Mouse (Mus musculus): ENCODE results near the gene Dnaja2. TPM values are rescaled to one million over a fixed set of nuclear protein-coding genes. Genes with fewer than 3 reads are reported as not detected.

Dnaja2 gene
- polyA plus RNA-seq, 1 experiment from 2014 or later = 170 TPM

- no peak overlapping the region for H3K4me2 ChIP-seq (replicated peaks)
- 0 out of 2 replicates have a peak, but pooled peaks cover 6% of the 10 kb centered on the region for H3K4me1 ChIP-seq
- H3K9me3 ChIP-seq = no peaks in the 10 kb centered on the region
- no peak overlapping the region for H3K9ac ChIP-seq
- ATAC-seq (ENCODE audit: insufficient number of reproducible peaks, insufficient read depth, low FRiP score, low TSS enrichment) = no peak
- 98% methylated on average over 1 of the region's 1 CpGs for WGBS
- no peaks in the 10 kb centered on the region for H3K27me3 ChIP-seq
- H3K4me3 ChIP-seq = no peak overlapping the region
- H3K36me3 ChIP-seq = peaks cover 54% of the 10 kb centered on the region
- no peak overlapping the region for H3K27ac ChIP-seq
These were observed 3.2 kb downstream of the Dnaja2 start for GRCm38 (mm10) chr8:85551934-85552333.

DNA sequence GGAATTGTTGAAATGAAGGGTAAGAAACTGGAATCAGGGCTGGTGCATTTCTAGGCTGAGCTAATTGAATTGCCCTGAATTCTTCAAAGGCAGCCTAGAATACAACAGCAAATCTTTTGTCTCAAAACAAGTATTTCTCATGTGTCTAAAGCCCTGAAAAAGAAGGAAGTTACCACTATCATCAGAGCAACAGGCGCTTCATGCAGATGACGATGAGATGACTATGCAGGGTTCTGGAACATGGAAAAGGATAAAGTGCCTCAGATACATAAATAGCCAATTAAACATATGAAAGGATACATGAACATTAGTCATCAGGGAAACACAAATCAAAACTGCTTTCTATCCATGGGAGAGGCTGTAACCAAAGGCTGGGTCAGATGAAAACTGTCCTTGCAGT lies 18.8 kb downstream of the Dnaja2 start:
- Histone ChIP-seq H3K27ac (no peak overlapping the region), H3K27me3 (no peaks in the 10 kb centered on the region), H3K9ac (no peak overlapping the region), H3K4me2 (replicated peaks) (no peak overlapping the region), H3K4me3 (no peak overlapping the region), H3K36me3 (peaks cover 58% of the 10 kb centered on the region), H3K9me3 (no peaks in the 10 kb centered on the region), H3K4me1 (no peaks in the 10 kb centered on the region)
- ATAC-seq (ENCODE audit: insufficient number of reproducible peaks, insufficient read depth, low FRiP score, low TSS enrichment) = no peak
- WGBS = 96% methylated on average over 2 of the region's 2 CpGs

DNA sequence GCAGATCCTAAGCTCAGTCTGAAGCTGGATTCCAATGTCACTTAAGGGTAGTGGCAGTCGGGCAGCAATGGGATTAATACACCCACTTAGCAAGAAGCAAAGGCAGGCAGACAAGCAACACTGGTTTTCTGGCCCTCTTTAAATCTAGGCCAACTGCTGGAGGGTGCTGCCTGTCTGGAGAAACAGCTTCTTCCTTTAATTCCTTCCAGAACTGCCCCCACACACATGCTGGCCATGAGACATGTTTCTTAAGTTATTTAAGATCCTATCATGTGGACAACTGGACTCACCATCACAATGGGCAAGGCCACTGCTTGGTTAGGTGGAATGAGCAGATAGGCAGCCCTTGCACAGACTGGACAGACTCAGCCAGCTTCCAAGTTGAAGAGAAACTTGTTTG lies 21.0 kb downstream of the Dnaja2 start:
- Histone ChIP-seq H3K27me3 (no peaks in the 10 kb centered on the region), H3K4me3 (no peak overlapping the region), H3K27ac (no peak overlapping the region), H3K9me3 (no peaks in the 10 kb centered on the region), H3K4me2 (replicated peaks) (no peak overlapping the region), H3K36me3 (peaks cover 50% of the 10 kb centered on the region), H3K9ac (no peak overlapping the region), H3K4me1 (no peaks in the 10 kb centered on the region)
- 80% methylated on average over 1 of the region's 1 CpGs for WGBS
- no peak for ATAC-seq (ENCODE audit: insufficient number of reproducible peaks, insufficient read depth, low FRiP score, low TSS enrichment)

- no peaks in the 10 kb centered on the region for H3K9me3 ChIP-seq
- H3K4me3 ChIP-seq = no peak overlapping the region
- H3K9ac ChIP-seq = no peak overlapping the region
- H3K27ac ChIP-seq = no peak overlapping the region
- ATAC-seq (ENCODE audit: insufficient number of reproducible peaks, insufficient read depth, low FRiP score, low TSS enrichment) = no peak
- WGBS = 93% methylated on average over 2 of the region's 2 CpGs
- H3K27me3 ChIP-seq = no peaks in the 10 kb centered on the region
- H3K4me1 ChIP-seq = no peaks in the 10 kb centered on the region
- H3K36me3 ChIP-seq = peaks cover 43% of the 10 kb centered on the region
- no peak overlapping the region for H3K4me2 ChIP-seq (replicated peaks)
These were observed 21.7 kb downstream of the Dnaja2 start for GRCm38 (mm10) chr8:85533434-85533833.

- no peak overlapping the region for H3K4me3 ChIP-seq
- WGBS = 88% methylated on average over 4 of the region's 4 CpGs
- H3K9ac ChIP-seq = no peak overlapping the region
- no peak overlapping the region for H3K4me2 ChIP-seq (replicated peaks)
- no peaks in the 10 kb centered on the region for H3K27me3 ChIP-seq
- H3K36me3 ChIP-seq = peaks cover 37% of the 10 kb centered on the region
- no peak overlapping the region for H3K27ac ChIP-seq
- H3K4me1 ChIP-seq = no peaks in the 10 kb centered on the region
- no peaks in the 10 kb centered on the region for H3K9me3 ChIP-seq
- no peak for ATAC-seq (ENCODE audit: insufficient number of reproducible peaks, insufficient read depth, low FRiP score, low TSS enrichment)
These were observed 22.3 kb downstream of the Dnaja2 start for GRCm38 (mm10) chr8:85532843-85533242.

- H3K4me3 ChIP-seq = no peak overlapping the region
- no peak overlapping the region for H3K4me2 ChIP-seq (replicated peaks)
- no peaks in the 10 kb centered on the region for H3K27me3 ChIP-seq
- no peaks in the 10 kb centered on the region for H3K9me3 ChIP-seq
- peaks cover 38% of the 10 kb centered on the region for H3K36me3 ChIP-seq
- no peak for ATAC-seq (ENCODE audit: insufficient number of reproducible peaks, insufficient read depth, low FRiP score, low TSS enrichment)
- no peaks in the 10 kb centered on the region for H3K4me1 ChIP-seq
- H3K27ac ChIP-seq = no peak overlapping the region
- no peak overlapping the region for H3K9ac ChIP-seq
- WGBS = 83% methylated on average over 3 of the region's 3 CpGs
These were observed 23.7 kb downstream of the Dnaja2 start for GRCm38 (mm10) chr8:85531471-85531870.

DNA sequence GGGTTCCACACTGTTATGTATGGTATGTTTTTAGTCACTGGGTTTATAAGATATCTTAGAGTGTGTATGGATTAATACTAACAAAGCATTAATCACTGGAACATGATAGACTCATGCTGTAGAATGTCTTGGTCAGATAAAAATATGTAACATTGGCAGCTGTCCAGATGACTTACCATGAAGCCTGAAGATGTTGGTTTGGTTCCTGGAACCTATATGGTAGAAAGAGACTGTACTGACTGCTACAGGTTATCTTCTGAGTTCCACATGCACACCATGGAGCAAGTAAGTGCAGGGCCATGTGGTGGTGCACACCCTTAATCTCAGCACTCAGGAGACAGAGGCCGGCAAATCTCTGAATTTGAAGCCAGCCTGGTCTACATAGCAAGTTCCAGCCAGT lies 24.4 kb downstream of the Dnaja2 start:
- Histone ChIP-seq H3K4me2 (replicated peaks) (no peak overlapping the region), H3K27me3 (no peaks in the 10 kb centered on the region), H3K27ac (no peak overlapping the region), H3K4me1 (no peaks in the 10 kb centered on the region), H3K9ac (no peak overlapping the region), H3K9me3 (no peaks in the 10 kb centered on the region), H3K36me3 (peaks cover 33% of the 10 kb centered on the region), H3K4me3 (no peak overlapping the region)
- ATAC-seq (ENCODE audit: insufficient number of reproducible peaks, insufficient read depth, low FRiP score, low TSS enrichment) = no peak
- WGBS = 91% methylated on average over 1 of the region's 1 CpGs

GRCm38 (mm10) chr8:85528959-85529358 lies 26.2 kb downstream of the Dnaja2 start:
- 72% methylated on average over 3 of the region's 3 CpGs for WGBS
- Histone ChIP-seq H3K4me2 (replicated peaks) (no peak overlapping the region), H3K4me3 (no peak overlapping the region), H3K27me3 (no peaks in the 10 kb centered on the region), H3K27ac (no peak overlapping the region), H3K9ac (no peak overlapping the region), H3K36me3 (peaks cover 33% of the 10 kb centered on the region), H3K9me3 (no peaks in the 10 kb centered on the region), H3K4me1 (no peaks in the 10 kb centered on the region)
- no peak for ATAC-seq (ENCODE audit: insufficient number of reproducible peaks, insufficient read depth, low FRiP score, low TSS enrichment)

DNA sequence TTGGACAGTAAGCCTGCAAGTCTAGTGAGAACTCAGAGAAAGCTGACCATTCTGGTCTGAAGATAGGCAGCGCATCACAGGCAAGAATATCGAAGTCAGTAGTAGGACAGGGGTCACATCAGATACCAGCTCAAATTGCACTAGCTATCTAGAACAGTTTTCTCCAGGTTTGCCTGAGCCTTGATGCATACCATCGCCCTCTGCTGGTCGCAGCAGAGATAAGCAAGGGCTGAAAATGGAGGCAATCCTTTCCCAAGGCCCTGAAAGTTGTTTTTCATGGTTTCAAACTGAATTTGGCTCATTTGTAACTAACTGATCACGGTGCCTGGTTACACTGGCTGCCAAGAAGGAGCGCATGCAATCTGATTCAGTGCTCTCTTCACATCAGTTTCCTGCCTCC lies 29.0 kb downstream of the Dnaja2 start:
- H3K9me3 ChIP-seq = no peaks in the 10 kb centered on the region
- H3K4me3 ChIP-seq = no peak overlapping the region
- ATAC-seq (ENCODE audit: insufficient number of reproducible peaks, insufficient read depth, low FRiP score, low TSS enrichment) = no peak
- peaks cover 56% of the 10 kb centered on the region for H3K36me3 ChIP-seq
- no peaks in the 10 kb centered on the region for H3K27me3 ChIP-seq
- H3K27ac ChIP-seq = no peak overlapping the region
- no peaks in the 10 kb centered on the region for H3K4me1 ChIP-seq
- H3K4me2 ChIP-seq (replicated peaks) = no peak overlapping the region
- 28% methylated on average over 6 of the region's 6 CpGs for WGBS
- no peak overlapping the region for H3K9ac ChIP-seq

- no peak for ATAC-seq (ENCODE audit: insufficient number of reproducible peaks, insufficient read depth, low FRiP score, low TSS enrichment)
- Histone ChIP-seq H3K4me3 (no peak overlapping the region), H3K27ac (no peak overlapping the region), H3K27me3 (no peaks in the 10 kb centered on the region), H3K4me1 (no peaks in the 10 kb centered on the region), H3K4me2 (replicated peaks) (no peak overlapping the region), H3K36me3 (peaks cover 66% of the 10 kb centered on the region), H3K9ac (no peak overlapping the region), H3K9me3 (no peaks in the 10 kb centered on the region)
- WGBS = 93% methylated on average over 7 of the region's 7 CpGs
These were observed 31.1 kb downstream of the Dnaja2 start for GRCm38 (mm10) chr8:85524086-85524485.

- 91% methylated on average over 8 of the region's 8 CpGs for WGBS
- ATAC-seq (ENCODE audit: insufficient number of reproducible peaks, insufficient read depth, low FRiP score, low TSS enrichment) = no peak
- Histone ChIP-seq H3K27ac (no peak overlapping the region), H3K36me3 (peaks cover 83% of the 10 kb centered on the region), H3K4me1 (no peaks in the 10 kb centered on the region), H3K27me3 (no peaks in the 10 kb centered on the region), H3K4me2 (replicated peaks) (no peak overlapping the region), H3K9me3 (no peaks in the 10 kb centered on the region), H3K4me3 (no peak overlapping the region), H3K9ac (no peak overlapping the region)
These were observed 33.8 kb downstream of the Dnaja2 start for GRCm38 (mm10) chr8:85521332-85521731.

DNA sequence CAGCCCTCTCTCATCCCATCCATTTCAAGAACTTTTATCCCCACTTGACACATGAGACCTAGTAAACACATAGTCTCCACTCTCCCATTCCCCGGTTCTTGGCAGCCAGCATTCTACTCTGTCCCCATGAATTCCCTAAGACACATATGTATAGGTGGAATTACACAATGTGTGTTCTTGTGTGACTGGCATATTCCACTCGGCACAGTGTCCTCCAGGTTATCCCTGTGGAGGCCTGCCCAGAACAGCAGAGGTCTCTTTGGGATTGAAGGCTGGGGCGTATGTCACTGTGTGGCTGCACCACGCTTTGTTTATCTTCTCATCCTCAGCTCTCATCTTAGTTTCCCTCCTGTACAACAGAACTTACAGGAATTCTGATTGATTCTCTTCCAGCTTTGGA lies 34.6 kb downstream of the Dnaja2 start:
- no peaks in the 10 kb centered on the region for H3K9me3 ChIP-seq
- H3K4me1 ChIP-seq = no peaks in the 10 kb centered on the region
- H3K27me3 ChIP-seq = no peaks in the 10 kb centered on the region
- peaks cover 87% of the 10 kb centered on the region for H3K36me3 ChIP-seq
- H3K4me3 ChIP-seq = no peak overlapping the region
- H3K4me2 ChIP-seq (replicated peaks) = no peak overlapping the region
- WGBS = 97% methylated on average over 4 of the region's 4 CpGs
- no peak for ATAC-seq (ENCODE audit: insufficient number of reproducible peaks, insufficient read depth, low FRiP score, low TSS enrichment)
- no peak overlapping the region for H3K27ac ChIP-seq
- no peak overlapping the region for H3K9ac ChIP-seq

DNA sequence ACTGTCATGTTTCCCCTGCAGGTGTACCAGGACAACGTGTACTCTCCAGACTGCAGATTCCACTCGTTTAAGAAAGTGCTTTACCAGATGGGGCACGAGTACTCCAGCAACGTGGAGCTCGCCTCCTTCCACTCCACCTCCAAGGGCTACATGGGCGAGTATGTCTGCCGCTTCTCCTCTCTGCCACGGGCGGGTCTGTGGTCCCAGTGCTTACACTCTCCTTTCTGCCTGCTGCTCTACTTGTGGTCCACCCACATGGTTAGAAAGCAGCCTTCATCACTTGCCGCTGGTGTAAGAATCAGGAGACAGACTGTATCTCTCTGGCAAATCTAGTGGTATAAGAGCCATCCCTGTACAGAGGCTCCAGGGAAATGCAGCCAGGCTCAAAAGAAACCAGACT lies 37.2 kb downstream of the Dnaja2 start:
- ATAC-seq (ENCODE audit: insufficient number of reproducible peaks, insufficient read depth, low FRiP score, low TSS enrichment) = no peak
- Histone ChIP-seq H3K9me3 (no peaks in the 10 kb centered on the region), H3K4me2 (replicated peaks) (no peak overlapping the region), H3K9ac (no peak overlapping the region), H3K4me3 (no peak overlapping the region), H3K4me1 (no peaks in the 10 kb centered on the region), H3K27me3 (no peaks in the 10 kb centered on the region), H3K27ac (no peak overlapping the region), H3K36me3 (peaks cover 87% of the 10 kb centered on the region)
- 88% methylated on average over 10 of the region's 10 CpGs for WGBS

Measured in embryonic facial prominence, embryonic 12.5 days (tissue).